Mouse (Mus musculus) CH12F3 (cell line): ENCODE results near the gene Rtl8a.
"Not testable (repeated sequence)": the region's sequence is repeated elsewhere in the genome, so short reads cannot be mapped to it uniquely, and the experiment has no call there.

Experiments
- in situ Hi-C: fragments of 300-500 bp; cut with MboI; formaldehyde crosslinking; loops from 2 replicates; pipeline ENCODE4 v1.14.3; 2020; ENCODE audit warnings: low sequenced_read_pairs

Gene Rtl8a

DNA sequence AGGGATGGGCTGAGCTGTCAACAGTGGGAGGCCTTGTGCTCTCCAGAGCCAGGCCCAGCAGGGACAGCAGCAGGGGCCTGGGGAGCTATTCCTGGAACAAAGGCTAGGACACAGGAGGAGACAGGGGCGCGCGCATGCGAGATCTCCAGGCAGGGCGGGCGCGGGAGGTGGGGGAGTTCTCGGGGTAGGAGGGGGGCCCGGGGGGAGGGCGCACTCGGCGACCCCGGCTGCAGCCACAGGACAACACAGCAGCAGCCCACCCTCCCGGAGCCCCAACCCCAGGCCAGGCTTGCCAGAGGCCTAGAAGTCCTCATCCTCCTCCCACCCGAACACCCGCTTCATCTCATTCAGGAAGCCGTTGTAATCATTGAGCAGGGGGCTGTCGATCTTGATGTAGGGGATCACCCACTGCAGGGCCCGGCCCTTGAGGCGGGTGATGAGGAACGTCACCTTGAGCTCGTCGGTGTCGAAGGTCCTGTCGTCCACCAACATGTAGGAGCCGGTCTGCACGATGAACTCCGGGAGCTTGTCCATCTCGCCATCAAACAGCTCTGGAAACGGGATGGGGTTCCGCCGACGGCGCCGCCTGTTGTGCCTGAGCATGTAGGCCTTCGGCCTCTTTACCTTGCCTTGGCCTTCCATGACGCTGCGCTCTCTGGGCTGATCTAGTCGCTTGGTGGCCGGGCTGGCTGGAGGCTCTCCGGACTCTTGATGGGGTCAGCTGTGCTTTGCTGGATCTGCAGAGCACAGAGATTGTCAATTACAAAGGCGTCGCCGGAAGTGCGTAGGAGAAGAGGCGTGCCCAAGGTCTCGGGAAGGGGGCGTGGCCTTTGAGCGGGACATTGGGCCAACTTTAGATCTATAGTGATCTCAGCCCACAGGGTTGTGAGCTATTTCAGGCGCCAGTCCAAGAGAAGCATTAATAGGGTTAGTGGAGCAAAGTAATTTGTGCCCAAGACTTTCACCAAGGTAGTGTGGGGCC, at the start of gene Rtl8a:
TSS of gene Rtl8a (minus strand) at position 703 of the 982 bp plus-strand sequence.
- in situ Hi-C loops: not testable (repeated sequence)

DNA sequence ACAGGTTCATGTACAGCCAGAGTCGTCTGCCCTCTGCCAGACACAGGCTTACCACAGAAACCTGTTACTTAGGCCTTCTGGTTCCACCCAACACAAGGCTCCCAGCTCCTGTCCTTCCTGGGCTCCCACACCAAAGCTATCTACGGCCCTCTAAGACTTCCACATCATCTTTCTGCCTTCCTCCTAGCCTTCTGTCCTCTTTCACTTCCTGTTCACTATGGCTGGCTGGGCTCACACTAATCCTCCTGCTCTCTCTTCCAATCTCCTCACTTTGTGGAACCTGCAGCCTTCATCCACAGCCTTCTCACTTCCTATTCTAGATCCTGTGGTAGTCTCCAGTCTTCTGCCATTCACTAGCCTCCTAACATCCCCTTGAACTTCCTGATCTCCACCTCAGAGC, 49.7 kb upstream of the Rtl8a start:
- in situ Hi-C loops: no loop called here

DNA sequence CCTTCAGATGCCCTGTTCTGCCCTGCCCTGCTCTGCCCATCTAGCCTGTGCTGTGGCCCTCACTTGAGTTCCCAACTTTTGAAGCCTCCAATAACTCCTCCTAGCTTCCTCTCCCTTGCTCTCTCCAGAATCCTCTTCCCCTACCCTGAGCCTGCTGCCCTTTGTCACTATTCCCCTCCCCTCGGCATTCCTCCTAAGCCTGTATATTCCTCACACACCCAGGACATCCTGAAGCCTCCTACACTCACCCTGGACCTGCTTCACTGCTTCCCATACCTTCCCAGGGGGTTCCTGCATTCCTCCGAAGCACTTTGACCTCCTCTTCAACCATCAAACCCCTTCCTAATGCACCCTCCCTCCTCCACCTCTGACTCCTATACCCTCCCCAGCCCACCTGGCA, 48.6 kb upstream of the Rtl8a start:
- in situ Hi-C loops: no loop called here

DNA sequence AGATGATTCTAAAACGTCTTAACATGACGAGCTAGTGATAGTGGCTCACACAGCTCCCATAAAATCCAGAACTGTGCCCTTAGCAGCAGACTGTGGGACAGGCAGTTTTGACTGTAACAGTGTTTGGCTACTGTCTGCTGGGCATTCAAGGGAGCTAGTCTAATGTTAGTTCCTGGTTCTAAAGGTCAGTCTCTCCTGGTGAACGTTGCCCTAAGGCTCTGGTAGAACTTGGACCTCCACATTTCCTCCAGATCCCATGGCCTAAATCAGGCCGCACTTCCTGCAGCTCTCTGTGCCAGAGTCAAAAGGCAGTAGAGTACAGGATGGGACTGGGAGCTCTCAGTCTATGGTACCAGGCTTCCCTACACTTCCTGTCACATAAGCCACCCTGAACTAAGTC, 41.2 kb upstream of the Rtl8a start:
- in situ Hi-C loops: not testable (repeated sequence)

DNA sequence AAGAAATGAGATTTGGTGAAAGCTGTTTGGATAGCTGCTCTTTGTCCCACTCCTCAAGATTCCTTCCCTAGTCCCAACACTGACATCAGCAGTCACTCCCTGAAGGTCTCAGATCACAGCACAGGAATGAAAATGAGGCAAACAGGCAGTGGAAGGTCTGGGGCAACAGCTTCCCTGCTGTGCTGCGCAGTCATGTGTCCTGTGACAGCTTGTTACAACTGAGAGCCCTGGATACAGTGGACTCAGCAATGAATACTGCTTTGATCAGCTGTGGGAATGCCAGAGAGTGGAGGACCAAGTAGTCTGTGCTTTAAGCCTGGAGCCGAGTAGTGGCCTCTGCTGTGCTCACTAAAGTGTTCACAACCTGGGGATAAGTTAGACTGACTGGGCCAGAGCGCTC, 39.2 kb upstream of the Rtl8a start:
- in situ Hi-C loops: not testable (repeated sequence)

DNA sequence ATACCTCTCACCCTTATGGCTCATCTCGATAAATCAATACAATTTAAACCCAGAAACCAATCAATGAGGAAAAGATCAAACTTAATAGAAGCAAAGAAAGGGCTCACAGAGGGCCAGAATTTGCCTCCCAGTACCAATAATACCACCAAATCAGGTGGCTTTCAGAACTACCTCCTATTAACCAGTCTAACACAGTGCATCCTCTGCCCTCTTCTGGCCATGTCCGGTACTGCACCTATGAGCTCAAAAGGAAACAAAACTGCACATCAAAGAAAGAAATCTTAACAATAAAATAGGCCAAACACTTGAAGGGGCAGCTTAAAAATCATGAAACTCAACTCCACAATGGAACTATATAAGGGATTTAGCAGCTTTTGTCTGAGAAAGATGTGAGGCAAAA, 33.5 kb upstream of the Rtl8a start:
- in situ Hi-C loops: not testable (repeated sequence)

DNA sequence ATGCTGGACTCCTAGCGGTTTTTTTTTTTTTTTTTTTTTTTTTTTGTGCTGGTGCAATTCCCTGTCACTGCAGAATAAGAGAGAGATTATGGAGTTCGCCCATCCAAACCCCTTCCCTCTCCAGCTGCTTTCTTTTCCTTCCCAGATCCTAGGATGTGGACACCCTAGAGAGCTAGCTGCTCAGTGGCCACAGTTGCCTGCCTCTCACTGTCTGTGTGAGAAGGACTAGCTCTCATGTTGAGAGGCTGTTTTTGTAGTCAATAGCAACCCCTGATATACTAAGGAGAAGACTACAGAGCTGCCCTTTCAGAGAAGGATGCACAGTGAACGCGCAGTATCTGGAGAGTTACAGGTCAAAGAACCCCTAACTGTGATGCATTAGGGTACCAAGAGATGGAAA, 27.2 kb upstream of the Rtl8a start:
- in situ Hi-C loops: not testable (repeated sequence)

DNA sequence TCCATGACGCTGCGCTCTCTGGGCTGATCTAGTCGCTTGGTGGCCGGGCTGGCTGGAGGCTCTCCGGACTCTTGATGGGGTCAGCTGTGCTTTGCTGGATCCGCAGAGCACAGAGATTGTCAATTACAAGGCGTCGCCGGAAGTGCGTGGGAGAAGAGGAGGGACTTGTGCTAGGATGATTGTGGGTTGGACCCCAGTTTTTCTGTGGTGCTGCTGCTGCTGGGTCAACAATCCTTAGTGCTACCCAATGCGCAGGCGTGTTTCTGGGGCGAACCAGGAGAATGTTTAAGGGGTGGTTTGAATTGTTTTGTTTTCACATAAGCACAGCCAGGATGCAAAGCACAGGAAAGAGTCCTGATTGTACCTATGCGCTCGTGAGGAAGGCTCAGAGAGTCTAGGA, 26.8 kb upstream of the Rtl8a start, which contains the start of gene Rtl8b:
TSS of gene Rtl8b (minus strand) at position 115 of the 400 bp plus-strand sequence.
- in situ Hi-C loops: no loop called here

DNA sequence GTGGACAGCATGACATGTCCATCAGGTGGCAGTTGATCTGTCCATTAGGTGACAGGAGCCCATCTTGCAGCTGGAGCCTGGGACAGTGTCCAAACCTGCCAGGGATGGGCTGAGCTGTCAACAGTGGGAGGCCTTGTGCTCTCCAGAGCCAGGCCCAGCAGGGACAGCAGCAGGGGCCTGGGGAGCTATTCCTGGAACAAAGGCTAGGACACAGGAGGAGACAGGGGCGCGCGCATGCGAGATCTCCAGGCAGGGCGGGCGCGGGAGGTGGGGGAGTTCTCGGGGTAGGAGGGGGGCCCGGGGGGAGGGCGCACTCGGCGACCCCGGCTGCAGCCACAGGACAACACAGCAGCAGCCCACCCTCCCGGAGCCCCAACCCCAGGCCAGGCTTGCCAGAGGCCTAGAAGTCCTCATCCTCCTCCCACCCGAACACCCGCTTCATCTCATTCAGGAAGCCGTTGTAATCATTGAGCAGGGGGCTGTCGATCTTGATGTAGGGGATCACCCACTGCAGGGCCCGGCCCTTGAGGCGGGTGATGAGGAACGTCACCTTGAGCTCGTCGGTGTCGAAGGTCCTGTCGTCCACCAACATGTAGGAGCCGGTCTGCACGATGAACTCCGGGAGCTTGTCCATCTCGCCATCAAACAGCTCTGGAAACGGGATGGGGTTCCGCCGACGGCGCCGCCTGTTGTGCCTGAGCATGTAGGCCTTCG, 26.2 kb upstream of the Rtl8a start:
- in situ Hi-C loops: not testable (repeated sequence)

DNA sequence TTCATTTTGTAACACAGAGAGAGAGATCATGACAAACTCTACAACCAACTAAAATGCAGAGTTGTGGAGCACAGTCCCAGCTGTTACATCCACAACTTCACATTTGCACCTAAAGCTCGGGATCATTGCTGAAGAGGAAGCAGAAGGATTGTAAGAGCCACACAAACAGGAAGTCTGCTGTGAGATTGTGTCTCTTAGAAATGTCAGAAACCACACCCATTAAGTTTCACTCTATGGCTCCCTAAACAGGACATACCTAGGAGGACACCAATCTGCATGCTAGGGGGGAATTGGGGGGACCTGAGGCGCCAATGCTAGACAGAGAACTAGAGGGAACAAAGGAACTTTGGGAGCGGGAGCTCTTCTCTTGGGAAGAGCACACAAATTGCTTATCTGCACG, 9.4 kb upstream of the Rtl8a start:
- in situ Hi-C loops: not testable (repeated sequence)

DNA sequence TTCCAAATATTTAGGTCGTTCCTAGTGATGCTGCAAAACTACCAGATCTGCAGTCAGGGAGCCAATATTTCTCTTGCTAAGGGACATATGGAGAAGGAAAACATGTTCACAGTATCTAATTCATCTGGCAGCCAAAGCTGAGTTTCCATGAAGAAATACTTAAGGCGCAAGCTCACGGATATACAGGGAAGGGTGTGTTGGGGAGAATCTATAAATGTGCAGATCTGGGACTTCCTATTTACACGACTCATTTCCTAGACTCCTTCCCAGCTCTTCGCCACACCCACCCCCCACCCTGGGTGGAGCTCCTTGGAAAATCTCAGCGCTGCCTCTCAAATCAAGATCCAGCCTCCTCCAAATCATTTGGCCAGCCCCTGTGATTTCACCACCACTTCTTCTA, 2.4 kb upstream of the Rtl8a start:
- in situ Hi-C loops: no loop called here

DNA sequence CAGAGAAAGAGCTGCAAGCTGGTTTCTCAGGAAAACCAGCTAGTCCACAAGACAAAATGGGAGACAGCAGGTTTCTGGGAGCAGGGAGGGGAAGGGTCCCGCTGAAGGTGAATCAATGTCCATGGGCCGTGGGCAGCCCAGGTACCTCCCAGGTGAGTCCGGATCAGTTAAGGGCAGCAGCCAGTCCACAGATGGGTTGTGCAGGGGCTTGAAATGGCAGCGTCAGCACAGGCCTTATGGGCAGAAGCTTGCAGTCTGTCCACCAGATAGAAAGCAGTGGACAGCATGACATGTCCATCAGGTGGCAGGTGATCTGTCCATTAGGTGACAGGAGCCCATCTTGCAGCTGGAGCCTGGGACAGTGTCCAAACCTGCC, 890 bp downstream of the Rtl8a start:
- in situ Hi-C loops: not testable (repeated sequence)

DNA sequence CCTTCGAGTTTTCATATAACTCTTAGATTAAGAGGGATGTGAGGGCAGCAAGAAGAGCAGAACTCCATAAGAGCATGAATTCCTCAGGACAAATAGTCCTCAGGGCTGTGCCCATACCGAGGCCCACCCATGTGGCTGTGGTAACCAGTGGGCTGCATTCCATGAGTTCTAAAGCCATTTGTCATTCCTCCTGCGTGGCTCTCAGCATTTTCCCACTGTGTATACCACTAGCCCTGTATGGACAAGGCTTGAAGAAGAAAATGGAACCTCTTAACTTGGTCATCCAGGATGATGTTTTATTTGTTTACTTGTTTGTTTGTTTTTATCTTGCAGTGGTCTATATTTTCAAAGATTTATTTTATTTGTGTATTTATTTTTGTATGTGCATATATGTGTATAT, 5.4 kb downstream of the Rtl8a start:
- in situ Hi-C loops: not testable (repeated sequence)

DNA sequence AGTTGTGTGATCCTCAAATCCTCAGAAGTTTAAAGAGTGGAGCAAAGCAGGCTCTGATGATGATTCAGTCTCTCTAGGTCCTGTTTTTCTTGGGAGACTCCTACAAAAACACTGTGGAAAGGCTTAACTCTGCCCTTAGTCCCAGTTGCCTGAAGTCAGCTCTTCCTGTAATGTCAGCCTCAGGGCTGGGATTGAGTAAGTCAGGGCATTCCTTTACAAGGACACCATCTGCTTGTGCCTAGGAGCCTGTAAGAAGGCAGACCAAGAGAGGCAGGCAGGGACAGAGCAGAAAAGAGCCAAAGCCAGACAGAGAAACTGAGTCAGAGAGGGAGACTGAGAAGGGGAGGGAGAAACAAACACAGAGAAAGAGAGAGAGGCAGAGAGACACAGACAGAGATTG, 32.1 kb downstream of the Rtl8a start:
- in situ Hi-C loops: not testable (repeated sequence)

DNA sequence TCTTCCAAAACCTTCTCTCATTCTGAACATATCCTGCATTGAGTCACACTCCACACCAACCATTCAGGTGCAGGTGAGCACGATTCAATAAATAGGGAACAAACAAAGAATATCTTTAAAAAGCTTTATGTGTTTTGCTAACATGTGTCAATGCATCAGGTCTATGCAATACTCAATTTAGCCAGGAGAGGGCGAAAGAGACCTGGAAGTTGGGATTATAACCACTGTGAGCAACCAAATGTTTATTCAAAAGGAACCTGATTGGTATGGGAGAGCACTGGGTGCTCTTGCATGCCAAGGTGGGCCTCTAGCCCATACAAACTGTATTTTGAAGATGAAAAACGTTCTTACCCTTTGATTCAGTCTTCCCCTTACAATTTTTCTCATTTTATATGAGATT, 32.9 kb downstream of the Rtl8a start:
- in situ Hi-C loops: no loop called here

DNA sequence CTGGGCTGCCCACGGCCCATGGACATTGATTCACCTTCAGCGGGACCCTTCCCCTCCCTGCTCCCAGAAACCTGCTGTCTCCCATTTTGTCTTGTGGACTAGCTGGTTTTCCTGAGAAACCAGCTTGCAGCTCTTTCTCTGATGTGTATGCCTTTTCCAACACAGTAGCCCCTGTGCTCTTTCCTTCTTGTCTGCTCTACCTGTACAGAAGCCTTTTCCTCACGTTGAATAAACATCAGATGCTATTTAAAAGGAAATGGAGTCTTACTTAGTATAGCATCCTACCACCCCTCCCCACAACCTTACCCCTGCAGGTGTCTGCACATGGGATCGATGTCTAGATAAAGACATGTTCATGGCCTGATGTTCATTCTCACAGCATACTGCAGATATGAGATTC, 34.6 kb downstream of the Rtl8a start, which contains the start of gene Gm14597:
TSS of gene Gm14597 (minus strand) at position 101 of the 400 bp plus-strand sequence.
- in situ Hi-C loops: not testable (repeated sequence)

DNA sequence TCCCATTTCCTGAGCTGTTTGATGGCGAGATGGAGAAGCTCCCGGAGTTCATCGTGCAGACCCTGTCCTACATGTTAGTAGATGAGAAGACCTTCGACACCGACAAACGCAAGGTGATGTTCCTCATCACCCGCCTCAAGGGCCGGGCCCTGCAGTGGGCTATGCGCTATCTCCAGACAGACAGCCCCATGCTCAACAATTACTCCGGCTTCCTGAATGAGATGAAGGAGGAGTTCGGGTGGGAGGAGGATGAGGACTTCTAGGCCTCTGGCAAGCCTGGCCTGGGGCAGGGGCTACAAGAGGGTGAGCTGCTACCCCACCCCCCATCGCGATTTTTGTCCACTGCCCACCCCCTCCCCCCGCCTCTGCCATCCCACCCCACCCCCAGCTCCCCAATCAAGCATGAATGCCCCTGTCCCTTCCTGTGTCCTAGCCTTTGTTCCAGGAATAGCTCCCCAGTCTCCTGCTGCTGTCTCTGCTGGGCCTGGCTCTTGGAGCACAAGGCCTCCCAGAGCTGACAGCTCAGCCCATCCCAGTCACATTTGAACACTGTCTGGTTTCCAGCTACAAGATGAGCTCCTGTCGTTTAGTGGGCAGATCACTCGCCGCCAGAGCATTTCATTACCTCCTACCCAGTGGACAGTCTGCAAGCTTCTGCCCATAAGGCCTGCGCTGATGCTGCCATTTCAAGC, 35.2 kb downstream of the Rtl8a start:
- in situ Hi-C loops: no loop called here

DNA sequence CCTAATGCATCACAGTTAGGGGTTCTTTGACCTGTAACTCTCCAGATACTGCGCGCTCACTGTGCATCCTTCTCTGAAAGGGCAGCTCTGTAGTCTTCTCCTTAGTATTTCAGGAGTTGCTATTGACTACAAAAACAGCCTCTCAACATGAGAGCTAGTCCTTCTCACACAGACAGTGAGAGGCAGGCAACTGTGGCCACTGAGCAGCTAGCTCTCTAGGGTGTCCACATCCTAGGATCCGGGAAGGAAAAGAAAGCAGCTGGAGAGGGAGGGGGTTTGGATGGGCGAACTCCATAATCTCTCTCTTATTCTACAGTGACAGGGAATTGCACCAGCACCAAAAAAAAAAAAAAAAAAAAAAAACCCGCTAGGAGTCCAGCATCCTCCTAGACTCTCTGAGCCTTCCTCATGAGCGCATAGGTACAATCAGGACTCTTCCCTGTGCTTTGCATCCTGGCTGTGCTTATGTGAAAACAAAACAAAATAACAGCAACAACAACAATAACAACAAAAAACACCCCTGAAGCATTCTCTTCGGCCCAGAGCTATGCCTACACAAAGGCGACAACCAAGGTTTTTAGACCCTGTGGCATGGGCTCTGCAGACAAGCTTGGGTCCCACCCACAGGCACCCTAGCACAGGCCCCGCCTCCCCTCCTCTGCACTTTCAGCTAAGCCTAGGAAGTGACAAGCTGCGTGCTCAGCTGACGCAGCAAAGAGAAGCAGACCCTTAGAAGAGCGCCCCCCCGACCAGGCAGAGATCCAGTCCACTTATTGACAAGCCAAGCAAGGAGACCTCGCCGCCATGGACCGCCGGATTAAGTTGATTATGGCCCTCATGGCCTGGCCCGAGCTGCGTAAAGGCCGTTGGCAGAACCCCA, 36.0 kb downstream of the Rtl8a start, which contains the start of gene Rtl8c:
TSS of gene Rtl8c (plus strand) at position 791 of the 880 bp plus-strand sequence.
- in situ Hi-C loops: no loop called here

DNA sequence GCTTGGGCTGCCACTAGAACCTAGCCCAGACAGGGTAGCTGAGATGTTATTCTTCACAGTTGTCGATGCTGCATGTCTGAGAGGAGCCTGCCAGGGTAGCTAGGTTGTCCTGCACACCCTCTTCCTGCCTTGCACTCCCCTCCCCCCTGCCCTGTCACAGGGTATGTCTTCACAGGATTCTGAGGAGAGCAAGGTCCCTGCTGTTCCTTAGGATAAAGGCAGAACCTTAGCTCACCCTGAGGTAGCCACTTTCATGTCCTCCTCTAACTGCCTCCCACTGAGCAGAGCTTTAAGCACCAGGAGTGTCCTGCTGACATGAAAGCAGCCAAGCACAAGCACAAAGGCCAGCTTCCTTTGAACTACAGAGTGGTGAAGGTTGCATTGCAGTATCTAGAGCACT, 37.3 kb downstream of the Rtl8a start:
- in situ Hi-C loops: not testable (repeated sequence)

DNA sequence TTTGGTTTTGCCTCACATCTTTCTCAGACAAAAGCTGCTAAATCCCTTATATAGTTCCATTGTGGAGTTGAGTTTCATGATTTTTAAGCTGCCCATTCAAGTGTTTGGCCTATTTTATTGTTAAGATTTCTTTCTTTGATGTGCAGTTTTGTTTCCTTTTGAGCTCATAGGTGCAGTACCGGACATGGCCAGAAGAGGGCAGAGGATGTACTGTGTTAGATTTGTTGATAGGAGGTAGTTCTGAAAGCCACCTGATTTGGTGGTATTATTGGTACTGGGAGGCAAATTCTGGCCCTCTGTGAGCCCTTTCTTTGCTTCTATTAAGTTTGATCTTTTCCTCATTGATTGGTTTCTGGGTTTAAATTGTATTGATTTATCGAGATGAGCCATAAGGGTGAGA, 43.5 kb downstream of the Rtl8a start:
- in situ Hi-C loops: not testable (repeated sequence)
